Mouse (Mus musculus) bone marrow macrophage, adult 2 months (primary cell): ENCODE measurements around the gene Smarcad1. TPM values are rescaled to one million over a fixed set of nuclear protein-coding genes. Genes with fewer than 3 reads are reported as not detected.
"Not testable (repeated sequence)": the region's sequence is repeated elsewhere in the genome, so short reads cannot be mapped to it uniquely, and the experiment has no call there.

Experiments used
- H3K27ac ChIP-seq: 2 replicates; pipeline ENCODE4 v1.5.1; 2012; ENCODE audit warnings: low read depth, low read length; ENCODE audit not compliant: insufficient read depth
- H3K4me1 ChIP-seq: 2 replicates; pipeline ENCODE4 v1.6.1; 2012; ENCODE audit warnings: low read length; ENCODE audit not compliant: control insufficient read depth, insufficient read depth
- H3K4me3 ChIP-seq: 2 replicates; pipeline ENCODE4 v1.5.1; 2012; ENCODE audit warnings: mild to moderate bottlenecking, low read length, moderate library complexity; ENCODE audit not compliant: insufficient read depth
- CTCF ChIP-seq: IDR thresholded peaks from 2 replicates; pipeline ENCODE4 v1.5.1; 2012; ENCODE audit warnings: low read depth, mild to moderate bottlenecking, low read length, moderate library complexity
- POLR2A ChIP-seq: IDR thresholded peaks from 2 replicates; pipeline ENCODE4 v1.6.1; 2012; ENCODE audit warnings: mild to moderate bottlenecking, low read depth, low read length, borderline replicate concordance
- polyA plus RNA-seq: library from polyadenylated mRNA; stranded (reverse); fragments of >200 nt; gene quantifications from 2 replicates; pipeline ENCODE4 v1.2.4, GENCODE M21; 2012; ENCODE audit not compliant: missing spikeins, insufficient read depth, insufficient read length

The Smarcad1 gene
- polyA plus RNA-seq, 1 experiment: 25.6 TPM

- no peak for TF ChIP-seq CTCF
- TF ChIP-seq POLR2A: no peak
- H3K27ac ChIP-seq: no peak overlapping the region
Observed at GRCm38 (mm10) chr6:65023053-65023452, 19.3 kb upstream of the Smarcad1 start.

GRCm38 (mm10) chr6:65024668-65025067 lies 17.7 kb upstream of the Smarcad1 start:
- no peak for TF ChIP-seq POLR2A
- no peak for TF ChIP-seq CTCF
- no peak overlapping the region for H3K4me3 ChIP-seq
- no peak overlapping the region for H3K27ac ChIP-seq
- no peaks in the 10 kb centered on the region for H3K4me1 ChIP-seq

More at GRCm38 (mm10) chr6:65023053-65023452, 19.3 kb upstream of the Smarcad1 start:
- Histone ChIP-seq H3K4me3 (no peak overlapping the region), H3K4me1 (no peaks in the 10 kb centered on the region)

- H3K27ac ChIP-seq: no peak overlapping the region
- TF ChIP-seq CTCF (no peak), POLR2A (no peak)
- H3K4me1 ChIP-seq: no peaks in the 10 kb centered on the region
- no peak overlapping the region for H3K4me3 ChIP-seq
Observed at GRCm38 (mm10) chr6:65025130-65025529, 17.3 kb upstream of the Smarcad1 start.

- Histone ChIP-seq H3K4me1 (no peaks in the 10 kb centered on the region), H3K27ac (no peak overlapping the region), H3K4me3 (no peak overlapping the region)
- TF ChIP-seq CTCF (no peak), POLR2A (no peak)
Observed at GRCm38 (mm10) chr6:65034661-65035060, 7.7 kb upstream of the Smarcad1 start.

GRCm38 (mm10) chr6:65035469-65035868 lies 6.9 kb upstream of the Smarcad1 start:
- no peaks in the 10 kb centered on the region for H3K4me1 ChIP-seq
- TF ChIP-seq POLR2A (no peak), CTCF (no peak)
- H3K27ac ChIP-seq: no peak overlapping the region
- no peak overlapping the region for H3K4me3 ChIP-seq

- no peak for TF ChIP-seq POLR2A
- no peak for TF ChIP-seq CTCF
- Histone ChIP-seq H3K4me3 (peak overlapping the region; percentile 86), H3K4me1 (peaks cover 9% of the 10 kb centered on the region), H3K27ac (no peak overlapping the region)
Observed at GRCm38 (mm10) chr6:65041932-65042331, 451 bp upstream of the Smarcad1 start.

GRCm38 (mm10) chr6:65043241-65043640 lies 858 bp downstream of the Smarcad1 start:
- TF ChIP-seq CTCF (no peak), POLR2A (no peak)
- peaks cover 9% of the 10 kb centered on the region for H3K4me1 ChIP-seq
- peak overlapping the region; percentile 86 for H3K4me3 ChIP-seq
- H3K27ac ChIP-seq: peak overlapping the region; percentile 86

- Histone ChIP-seq H3K4me1 (peaks cover 1% of the 10 kb centered on the region; the same call in 1 of the 2 replicates), H3K4me3 (no peak overlapping the region), H3K27ac (no peak overlapping the region)
- TF ChIP-seq CTCF (no peak), POLR2A (no peak)
Observed at GRCm38 (mm10) chr6:65049100-65049499, 6.7 kb downstream of the Smarcad1 start.

- H3K4me3 ChIP-seq: no peak overlapping the region
- peaks cover 4% of the 10 kb centered on the region for H3K4me1 ChIP-seq
- H3K27ac ChIP-seq: no peak overlapping the region
- TF ChIP-seq POLR2A (no peak), CTCF (no peak)
Observed at GRCm38 (mm10) chr6:65056620-65057019, 14.2 kb downstream of the Smarcad1 start.

GRCm38 (mm10) chr6:65057137-65057536 lies 14.8 kb downstream of the Smarcad1 start:
- not testable (repeated sequence) for H3K4me1 ChIP-seq, H3K4me3 ChIP-seq, H3K27ac ChIP-seq

GRCm38 (mm10) chr6:65061049-65061448 lies 18.7 kb downstream of the Smarcad1 start:
- TF ChIP-seq CTCF (no peak), POLR2A (no peak)
- Histone ChIP-seq H3K27ac (no peak overlapping the region), H3K4me3 (no peak overlapping the region), H3K4me1 (peaks cover 4% of the 10 kb centered on the region)
